Mouse (Mus musculus) layer of hippocampus, postnatal 10 days (tissue): Measurements from ENCODE around the gene Sptb. TPM values are rescaled to one million over a fixed set of nuclear protein-coding genes. Genes with fewer than 3 reads are reported as not detected.

Experiments used
- microRNA-seq, 2 experiments: library from miRNA; unstranded; fragments of <30 nt; microRNA quantifications; one replicate each; pipeline ENCODE4 v1.2.0; 2021
- total RNA-seq, 2 experiments: library from RNA; stranded (reverse); gene quantifications; 2 replicates each; pipeline ENCODE4 v1.2.3; 2021

Sptb gene
- total RNA-seq, 2 experiments from 2014 or later, result 62.8 to 69.1 TPM

Small RNA genes within 50 kb of the gene (microRNA-seq; reads per million reads assigned to microRNA genes)
- 0 reads per million in 2 experiments for gene Mir5135

Other genes with a start within 250 kb of the Sptb start
- 1 to 10 TPM; 6.1 to 6.2 TPM for gene Plekhg3, start 179.7 kb downstream of the Sptb start, total RNA-seq
- 10 to 100 TPM; 45.2 to 49.4 TPM for gene Churc1, start 55.0 kb upstream of the Sptb start, total RNA-seq
- 10 to 100 TPM; 23.8 to 23.9 TPM for gene Fntb, start 55.0 kb upstream of the Sptb start, total RNA-seq
- under 1 TPM; 0.25 to 0.76 TPM for gene Gpx2, start 85.0 kb upstream of the Sptb start, total RNA-seq
- gene Rab15, start 112.4 kb upstream of the Sptb start, total RNA-seq, result 100 to 1,000 TPM; 111 to 131 TPM